Mouse (Mus musculus) stomach, embryonic 15.5 days (tissue): ENCODE measurements around the gene Gm15737. TPM values are rescaled to one million over a fixed set of nuclear protein-coding genes. Genes with fewer than 3 reads are reported as not detected.

Experiments used
- ATAC-seq: fragments of 200-750 bp; cut with Nextera tagmentation; 2 replicates; pipeline ENCODE4 v1.8.0; 2017; ENCODE audit warnings: low read depth, moderate number of reproducible peaks, moderate TSS enrichment; ENCODE audit not compliant: insufficient read depth, low FRiP score
- H3K27ac ChIP-seq: fragments of 300-500 bp; sonication (generic); 2 replicates; pipeline ENCODE4 v1.5.1; 2015; ENCODE audit warnings: mild to moderate bottlenecking, inconsistent platforms
- H3K27me3 ChIP-seq: fragments of 300-500 bp; sonication (generic); replicated peaks from 2 replicates; pipeline ENCODE4 v1.6.1; 2015; ENCODE audit warnings: inconsistent platforms
- H3K36me3 ChIP-seq: fragments of 300-500 bp; sonication (generic); 2 replicates; pipeline ENCODE4 v1.6.1; 2015; ENCODE audit warnings: inconsistent platforms
- H3K4me1 ChIP-seq: fragments of 300-500 bp; sonication (generic); 2 replicates; pipeline ENCODE4 v1.6.1; 2015; ENCODE audit warnings: inconsistent platforms
- H3K4me2 ChIP-seq: fragments of 300-500 bp; sonication (generic); 2 replicates; pipeline ENCODE4 v1.6.1; 2015; ENCODE audit warnings: mild to moderate bottlenecking, inconsistent platforms
- H3K4me3 ChIP-seq: fragments of 300-500 bp; sonication (generic); replicated peaks from 2 replicates; pipeline ENCODE4 v1.5.1; 2015; ENCODE audit warnings: inconsistent platforms
- H3K9ac ChIP-seq: fragments of 300-500 bp; sonication (generic); 2 replicates; pipeline ENCODE4 v1.6.1; 2015; ENCODE audit warnings: inconsistent platforms
- H3K9me3 ChIP-seq: fragments of 300-500 bp; sonication (generic); 2 replicates; pipeline ENCODE4 v1.6.1; 2016; ENCODE audit warnings: inconsistent platforms
- WGBS: fragments of 180-500 bp; shearing (Covaris S2); methylation state at CpG from one replicate; pipeline ENCODE4 v1.1.7; 2015; 5-methylcytosine and 5-hydroxymethylcytosine counted together
- polyA plus RNA-seq: library from polyadenylated mRNA; unstranded; fragments of >200 nt; fragmentation: Nextera tagmentation; extraction: Ambion mirVana; gene quantifications from 2 replicates; pipeline ENCODE4 v1.2.1, GENCODE M21; 2015

Gene Gm15737
- polyA plus RNA-seq, 1 experiment from 2014 or later, result 0.05 TPM

GRCm38 (mm10) chr6:92875340-92875739 is 6.2 kb downstream of the Gm15737 start:
- Histone ChIP-seq H3K4me2 (no peak overlapping the region), H3K9me3 (no peaks in the 10 kb centered on the region), H3K36me3 (peaks cover 17% of the 10 kb centered on the region), H3K9ac (no peak overlapping the region), H3K27ac (no peak overlapping the region), H3K4me3 (no peak overlapping the region), H3K4me1 (peaks cover 2% of the 10 kb centered on the region; the same call in 1 of the 2 replicates), H3K27me3 (no peaks in the 10 kb centered on the region)
- 89% methylated on average over 2 of the region's 2 CpGs for WGBS
- ATAC-seq, result no peak

GRCm38 (mm10) chr6:92876121-92876520 is 7.0 kb downstream of the Gm15737 start:
- Histone ChIP-seq H3K27me3 (no peaks in the 10 kb centered on the region), H3K4me1 (no peaks in the 10 kb centered on the region), H3K4me3 (no peak overlapping the region), H3K9me3 (no peaks in the 10 kb centered on the region), H3K9ac (no peak overlapping the region), H3K36me3 (peaks cover 20% of the 10 kb centered on the region), H3K4me2 (no peak overlapping the region), H3K27ac (no peak overlapping the region)
- 50% methylated on average over 5 of the region's 5 CpGs for WGBS
- no peak for ATAC-seq

GRCm38 (mm10) chr6:92877236-92877635 is 8.1 kb downstream of the Gm15737 start:
- ATAC-seq, result no peak
- Histone ChIP-seq H3K4me3 (no peak overlapping the region), H3K9ac (no peak overlapping the region), H3K4me2 (no peak overlapping the region), H3K36me3 (peaks cover 24% of the 10 kb centered on the region), H3K4me1 (no peaks in the 10 kb centered on the region), H3K27me3 (no peaks in the 10 kb centered on the region), H3K27ac (no peak overlapping the region), H3K9me3 (no peaks in the 10 kb centered on the region)
- 95% methylated on average over 4 of the region's 4 CpGs for WGBS

- Histone ChIP-seq H3K9ac (no peak overlapping the region), H3K27ac (no peak overlapping the region), H3K9me3 (no peaks in the 10 kb centered on the region), H3K4me3 (no peak overlapping the region), H3K27me3 (no peaks in the 10 kb centered on the region), H3K4me1 (no peaks in the 10 kb centered on the region), H3K4me2 (no peak overlapping the region), H3K36me3 (peaks cover 25% of the 10 kb centered on the region)
- 87% methylated on average over 5 of the region's 5 CpGs for WGBS
- ATAC-seq, result no peak
Observed at GRCm38 (mm10) chr6:92878771-92879170, 9.6 kb downstream of the Gm15737 start.

- WGBS, result 84% methylated on average over 14 of the region's 14 CpGs
- no peak overlapping the region for H3K27ac ChIP-seq
- H3K36me3 ChIP-seq, result peaks cover 25% of the 10 kb centered on the region
- H3K27me3 ChIP-seq, result no peaks in the 10 kb centered on the region
- no peaks in the 10 kb centered on the region for H3K9me3 ChIP-seq
- H3K9ac ChIP-seq, result no peak overlapping the region
- no peak overlapping the region for H3K4me2 ChIP-seq
- no peak for ATAC-seq
- H3K4me3 ChIP-seq, result no peak overlapping the region
- H3K4me1 ChIP-seq, result no peaks in the 10 kb centered on the region
Observed at GRCm38 (mm10) chr6:92879700-92880265, 10.6 kb downstream of the Gm15737 start.

- Histone ChIP-seq H3K27ac (no peak overlapping the region), H3K4me1 (no peaks in the 10 kb centered on the region), H3K9ac (no peak overlapping the region), H3K36me3 (peaks cover 21% of the 10 kb centered on the region), H3K4me2 (no peak overlapping the region), H3K9me3 (no peaks in the 10 kb centered on the region), H3K27me3 (no peaks in the 10 kb centered on the region), H3K4me3 (no peak overlapping the region)
- WGBS, result 71% methylated on average over 5 of the region's 5 CpGs
- ATAC-seq, result no peak
Observed at GRCm38 (mm10) chr6:92882446-92882845, 13.3 kb downstream of the Gm15737 start.

- Histone ChIP-seq H3K4me2 (no peak overlapping the region), H3K27me3 (no peaks in the 10 kb centered on the region), H3K9me3 (no peaks in the 10 kb centered on the region), H3K9ac (no peak overlapping the region), H3K36me3 (peaks cover 25% of the 10 kb centered on the region), H3K27ac (no peak overlapping the region), H3K4me1 (no peaks in the 10 kb centered on the region), H3K4me3 (no peak overlapping the region)
- ATAC-seq, result no peak
- 71% methylated on average over 9 of the region's 9 CpGs for WGBS
Observed at GRCm38 (mm10) chr6:92883131-92883900, 14.2 kb downstream of the Gm15737 start.

GRCm38 (mm10) chr6:92891535-92891934 is 22.4 kb downstream of the Gm15737 start:
- Histone ChIP-seq H3K9ac (no peak overlapping the region), H3K36me3 (peaks cover 22% of the 10 kb centered on the region; the same call in 1 of the 2 replicates)
- WGBS, result 47% methylated on average over 1 of the region's 1 CpGs

GRCm38 (mm10) chr6:92904037-92904436 is 34.9 kb downstream of the Gm15737 start:
- Histone ChIP-seq H3K36me3 (peaks cover 9% of the 10 kb centered on the region; the same call in 1 of the 2 replicates), H3K9ac (no peak overlapping the region), H3K4me1 (no peaks in the 10 kb centered on the region), H3K4me2 (no peak overlapping the region), H3K27ac (no peak overlapping the region; the same call in 1 of the 2 replicates), H3K9me3 (no peaks in the 10 kb centered on the region), H3K27me3 (no peaks in the 10 kb centered on the region), H3K4me3 (no peak overlapping the region)
- 72% methylated on average over 1 of the region's 1 CpGs for WGBS
- ATAC-seq, result peak; percentile 53; the same call in 1 of the 2 replicates

More at GRCm38 (mm10) chr6:92891535-92891934, 22.4 kb downstream of the Gm15737 start:
- Histone ChIP-seq H3K4me3 (no peak overlapping the region), H3K9me3 (no peaks in the 10 kb centered on the region), H3K27me3 (no peaks in the 10 kb centered on the region), H3K4me2 (no peak overlapping the region), H3K4me1 (no peaks in the 10 kb centered on the region), H3K27ac (no peak overlapping the region)
- ATAC-seq, result no peak

GRCm38 (mm10) chr6:92904491-92904890 is 35.3 kb downstream of the Gm15737 start:
- Histone ChIP-seq H3K4me1 (no peaks in the 10 kb centered on the region; the same call in 1 of the 2 replicates), H3K4me2 (no peak overlapping the region), H3K9ac (no peak overlapping the region), H3K4me3 (no peak overlapping the region), H3K36me3 (peaks cover 9% of the 10 kb centered on the region; the same call in 1 of the 2 replicates), H3K27ac (no peak overlapping the region), H3K9me3 (no peaks in the 10 kb centered on the region), H3K27me3 (no peaks in the 10 kb centered on the region)
- no peak for ATAC-seq
- 27% methylated on average over 2 of the region's 2 CpGs for WGBS

GRCm38 (mm10) chr6:92905922-92906321 is 36.8 kb downstream of the Gm15737 start:
- 24% methylated on average over 5 of the region's 5 CpGs for WGBS
- H3K4me2 ChIP-seq, result no peak overlapping the region
- peaks cover 9% of the 10 kb centered on the region; the same call in 1 of the 2 replicates for H3K36me3 ChIP-seq
- no peak overlapping the region for H3K27ac ChIP-seq
- H3K9me3 ChIP-seq, result no peaks in the 10 kb centered on the region
- no peak overlapping the region for H3K4me3 ChIP-seq
- H3K27me3 ChIP-seq, result no peaks in the 10 kb centered on the region
- H3K4me1 ChIP-seq, result no peaks in the 10 kb centered on the region; the same call in 1 of the 2 replicates
- ATAC-seq, result no peak
- no peak overlapping the region for H3K9ac ChIP-seq

- Histone ChIP-seq H3K4me2 (no peak overlapping the region), H3K4me3 (no peak overlapping the region), H3K9me3 (no peaks in the 10 kb centered on the region), H3K27ac (no peak overlapping the region), H3K9ac (no peak overlapping the region), H3K36me3 (peaks cover 3% of the 10 kb centered on the region), H3K4me1 (no peaks in the 10 kb centered on the region; the same call in 1 of the 2 replicates), H3K27me3 (no peaks in the 10 kb centered on the region)
- 66% methylated on average over 8 of the region's 8 CpGs for WGBS
- no peak for ATAC-seq
Observed at GRCm38 (mm10) chr6:92909361-92909760, 40.2 kb downstream of the Gm15737 start.
